Mouse (Mus musculus) ES-CJ7 (cell line): ENCODE measurements at regions not wholly inside any gene's neighbourhood (a gene's known extent, or its start where the extent isn't known, plus 50 kb on each side); places are given as distances from the start of the nearest gene placed in this dataset.

Experiments used
- DNase-seq: peaks from one replicate; pipeline ENCODE4 v3.0.0; 2011; ENCODE audit warnings: low read depth, low spot score

- peak; percentile 22 for DNase-seq
Measured at GRCm38 (mm10) chr1:81516575-81517210, 439.9 kb downstream of the Nyap2 start.

DNA sequence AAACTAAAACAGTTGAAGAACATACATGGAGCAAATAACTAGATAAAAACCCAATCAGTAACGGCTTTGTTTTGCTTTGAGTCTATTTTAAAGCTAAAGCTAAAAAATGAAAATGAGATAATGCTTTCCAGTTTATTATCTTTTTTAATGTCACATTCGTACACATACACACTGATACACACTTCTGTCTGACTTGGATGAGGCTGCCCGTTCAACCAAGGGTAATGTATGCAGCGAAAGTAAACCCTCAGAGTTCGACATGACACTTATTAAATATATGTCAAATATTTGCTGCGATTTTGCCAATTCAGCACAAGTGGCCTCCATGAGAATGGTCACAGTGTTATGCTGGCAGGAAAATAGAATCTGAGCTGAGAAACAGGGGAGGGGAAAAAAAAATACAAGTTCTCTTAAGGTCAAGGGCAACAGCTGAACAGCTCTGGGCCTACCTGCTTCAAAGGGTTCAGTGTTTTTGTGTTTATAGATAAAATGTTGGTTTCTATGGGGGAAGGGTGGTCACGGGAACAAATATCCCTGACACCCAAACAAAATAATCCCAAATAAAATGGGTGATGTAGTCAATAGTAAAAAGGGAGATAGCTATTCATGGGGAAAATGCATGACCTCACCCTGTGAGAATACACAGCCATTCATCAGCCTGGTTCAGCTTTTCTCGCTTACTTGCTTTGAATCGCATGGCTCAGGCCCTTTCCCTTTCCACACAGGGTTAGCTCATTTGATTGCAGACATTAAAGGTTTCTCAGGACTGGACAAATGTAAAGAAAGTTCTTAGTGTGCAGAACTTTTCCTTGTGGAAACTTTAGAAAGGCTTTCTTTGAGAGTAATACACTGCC, 443.9 kb downstream of the Nyap2 start:
- no peak for DNase-seq

GRCm38 (mm10) chr1:81522929-81523328, 446.2 kb downstream of the Nyap2 start:
- DNase-seq, result no peak

- no peak for DNase-seq
Measured at GRCm38 (mm10) chr1:81525821-81526220, 449.1 kb downstream of the Nyap2 start.

- no peak for DNase-seq
Measured at GRCm38 (mm10) chr1:81537836-81538235, 461.1 kb downstream of the Nyap2 start.

- no peak for DNase-seq
Measured at GRCm38 (mm10) chr1:81539591-81540311, 463.0 kb downstream of the Nyap2 start.

DNA sequence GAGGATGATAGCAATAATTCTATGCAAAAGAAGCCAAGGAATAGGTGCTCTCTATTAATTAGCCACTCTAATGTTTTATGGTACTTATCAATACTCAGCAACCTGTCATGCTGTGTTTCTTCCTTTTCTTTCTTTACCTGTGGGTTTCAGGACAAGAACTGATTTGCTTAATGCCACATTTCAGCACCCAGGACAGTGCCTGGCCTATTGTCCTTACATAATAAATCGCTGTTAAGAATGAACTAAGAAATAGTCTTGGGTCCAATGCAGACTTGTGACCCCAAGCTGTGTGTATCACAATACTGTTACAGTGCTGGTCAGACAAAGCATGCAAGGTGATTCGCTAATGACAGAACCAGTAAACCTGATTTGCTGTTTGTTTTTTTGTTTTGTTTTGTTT, 472.2 kb downstream of the Nyap2 start:
- peak; percentile 30 for DNase-seq

DNA sequence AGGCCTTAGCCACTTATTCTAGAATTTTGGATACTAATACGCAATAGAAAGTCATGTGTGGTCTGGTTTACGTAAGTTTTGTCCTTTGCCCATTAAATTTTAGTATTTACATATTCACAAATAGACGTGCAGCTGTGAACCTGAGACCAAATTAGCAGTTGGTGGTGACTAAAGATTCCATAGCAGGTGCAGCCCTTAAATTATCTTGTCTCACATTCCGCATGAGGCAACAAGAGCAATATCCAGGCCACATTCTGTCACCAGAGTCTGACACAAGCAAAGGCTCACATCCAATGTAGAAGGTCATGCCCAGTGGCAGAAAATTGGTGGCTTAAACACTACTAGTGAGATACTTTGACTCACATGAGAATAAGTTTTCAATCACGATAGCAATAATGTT, 473.0 kb downstream of the Nyap2 start:
- no peak for DNase-seq

DNA sequence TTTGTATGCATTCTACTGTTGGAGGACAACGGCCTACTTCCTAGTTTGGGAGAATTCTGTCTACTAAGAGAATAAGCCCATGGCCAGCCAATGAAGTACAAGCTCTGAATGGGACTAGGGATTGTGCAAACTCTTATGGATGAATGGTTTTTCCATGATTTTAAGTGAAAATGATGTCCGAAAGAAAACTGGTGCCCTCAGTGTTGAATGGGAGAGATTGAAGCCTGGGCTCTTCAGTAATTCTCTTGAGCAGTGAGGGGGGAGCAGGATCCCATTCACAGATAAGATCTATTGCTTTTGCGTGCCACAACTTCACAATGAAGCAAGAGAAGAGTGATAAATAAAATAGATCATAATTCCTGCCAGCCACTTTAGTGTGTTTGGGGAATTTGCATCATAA, 476.0 kb downstream of the Nyap2 start:
- no peak for DNase-seq

DNA sequence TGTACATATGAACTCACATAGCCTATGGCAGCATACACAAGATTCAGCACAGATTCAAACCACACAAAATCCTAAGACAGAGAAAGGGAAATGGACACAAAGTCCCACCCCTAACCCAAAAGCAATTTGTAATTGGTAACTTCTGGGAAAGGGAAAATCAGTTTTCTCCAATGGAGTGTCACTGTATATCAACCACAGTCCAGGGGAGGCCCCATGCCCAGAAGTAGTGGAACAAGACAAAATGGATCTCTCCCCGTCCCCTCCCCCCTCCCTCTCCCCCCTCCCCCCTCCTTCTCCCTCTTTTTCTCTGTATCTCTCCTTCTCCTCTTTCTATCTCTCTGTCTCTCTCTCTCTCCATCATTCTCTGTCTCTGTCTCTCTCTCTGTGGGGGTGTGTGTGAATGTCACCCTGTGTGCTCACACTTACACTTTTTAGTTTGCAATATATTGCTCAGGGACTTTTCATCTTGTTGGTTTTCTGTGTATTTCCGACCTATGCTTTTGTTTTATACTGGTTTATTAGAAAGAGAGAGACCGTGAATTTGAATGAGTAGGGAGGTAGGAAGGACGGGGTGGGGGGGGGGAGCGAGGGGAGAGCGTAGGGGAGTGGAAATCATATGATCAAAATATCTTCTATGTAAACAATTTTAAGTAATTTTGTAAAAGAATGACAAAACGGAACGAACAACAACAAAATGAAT, 500.4 kb downstream of the Nyap2 start:
- no peak for DNase-seq

DNA sequence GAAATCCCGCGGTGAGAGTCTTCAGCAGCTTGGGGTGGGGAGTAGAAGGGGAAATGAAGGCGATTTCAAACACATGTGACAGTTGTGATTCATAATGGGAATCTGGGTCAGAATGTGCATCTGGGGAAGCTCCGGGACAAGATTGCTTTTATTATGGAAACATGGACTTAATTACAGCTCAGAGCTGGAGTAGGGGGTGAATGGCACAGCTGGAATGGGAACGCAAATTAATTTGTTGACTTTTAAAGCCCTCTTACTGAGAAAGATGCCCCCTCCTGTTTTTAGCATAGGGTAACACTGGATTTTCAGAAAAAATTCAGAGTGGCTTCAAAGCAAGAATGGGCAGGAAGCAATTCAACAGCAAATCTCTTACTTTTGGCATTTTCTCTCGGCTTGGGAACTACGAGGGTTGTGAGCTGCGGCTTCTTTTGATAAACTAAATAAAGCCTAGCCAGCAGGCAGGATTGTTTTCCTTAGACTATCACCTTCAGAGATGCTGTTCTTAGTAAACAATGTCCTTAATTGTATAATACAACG, 501.0 kb downstream of the Nyap2 start:
- DNase-seq, result peak; percentile 44

DNA sequence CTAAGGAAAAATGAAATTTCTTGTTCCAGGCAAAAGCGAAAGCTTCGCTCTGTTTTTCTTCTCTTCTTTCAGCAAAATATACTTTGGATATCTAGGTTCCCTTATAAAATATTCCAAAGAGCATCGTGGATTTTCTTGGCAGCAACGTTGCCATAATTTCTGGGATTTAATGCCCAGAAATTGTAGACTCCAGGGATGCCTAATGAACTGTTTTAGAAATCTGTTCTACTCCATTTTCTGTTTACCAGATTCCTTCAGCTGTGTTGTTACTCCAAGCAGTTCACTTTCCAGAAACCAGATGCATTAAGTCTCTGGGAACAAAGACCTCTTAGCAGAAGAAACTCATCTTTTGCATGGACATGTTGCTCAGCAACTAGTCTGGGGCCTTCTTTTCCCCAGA, 504.5 kb downstream of the Nyap2 start:
- DNase-seq, result no peak

DNA sequence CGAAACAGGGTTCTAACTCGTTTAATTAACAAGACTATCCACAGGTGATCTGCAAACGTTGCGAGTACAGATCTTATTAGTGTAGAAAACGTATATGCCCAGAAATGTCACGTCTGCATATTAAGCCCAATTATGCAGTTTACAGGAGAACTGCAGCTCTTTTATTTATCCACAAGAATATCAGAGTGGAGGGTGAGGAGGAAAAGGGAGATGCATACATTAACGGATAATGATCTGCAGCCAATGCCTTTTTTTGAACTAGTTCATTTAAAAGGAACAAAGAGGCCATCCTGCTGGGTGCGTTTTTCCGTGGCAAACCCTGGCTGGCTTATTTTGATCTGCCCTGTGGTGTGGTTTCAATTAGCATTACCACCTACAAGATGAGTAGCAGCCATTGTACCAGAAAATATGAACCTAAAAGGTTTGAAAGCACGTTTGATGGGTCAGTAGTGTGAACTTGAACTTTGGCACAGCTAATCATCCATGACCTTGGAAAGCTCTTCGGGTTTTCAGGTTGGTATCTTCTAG, 511.1 kb downstream of the Nyap2 start:
- DNase-seq, result no peak

- DNase-seq, result peak; percentile 49
Measured at GRCm38 (mm10) chr1:81591623-81592022, 514.9 kb downstream of the Nyap2 start.

DNA sequence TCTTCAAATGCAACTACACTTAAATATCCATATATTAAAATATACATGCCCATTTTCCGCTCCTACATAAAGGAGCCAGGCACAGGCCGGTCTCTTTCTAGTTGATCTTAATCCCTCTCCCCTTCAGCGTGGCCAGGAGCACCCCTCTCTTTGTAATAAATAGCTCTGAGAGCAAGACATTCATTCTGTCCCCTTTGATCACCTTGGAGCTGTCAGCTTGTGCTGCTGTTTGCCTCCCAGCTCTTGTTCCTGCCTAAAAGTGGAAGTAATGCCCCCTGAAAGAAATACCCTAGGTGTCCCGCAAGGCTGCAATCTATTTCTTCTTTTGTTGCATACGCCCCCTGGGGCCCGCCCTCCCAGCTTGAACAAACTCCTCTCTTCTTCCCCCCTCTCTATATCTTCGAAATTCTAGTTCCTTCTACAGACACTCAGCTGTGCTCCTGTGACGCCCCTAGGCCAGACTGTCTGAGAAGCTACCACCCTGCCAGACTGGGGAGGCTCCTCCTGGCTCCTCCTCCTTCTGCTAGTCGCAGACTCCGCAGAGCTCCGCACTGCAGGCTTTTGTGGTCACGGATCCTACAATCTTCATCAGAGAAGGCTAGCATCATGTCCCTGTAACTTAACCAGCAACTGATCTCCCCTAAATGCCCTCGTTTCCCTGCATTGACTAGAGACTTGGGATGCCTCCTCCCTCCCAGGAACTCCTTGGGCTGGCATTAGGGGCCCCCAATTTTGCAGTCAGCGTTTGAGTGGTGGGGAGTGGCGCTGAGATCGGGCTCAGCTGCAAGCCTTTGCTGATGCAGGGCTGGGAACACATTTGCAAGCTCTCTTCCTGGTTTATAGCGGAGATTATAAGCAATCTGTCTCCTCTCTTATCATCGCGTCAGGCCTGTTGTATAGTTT, 516.8 kb downstream of the Nyap2 start:
- peak; percentile 33 for DNase-seq

GRCm38 (mm10) chr1:81594183-81594515, 517.4 kb downstream of the Nyap2 start:
- DNase-seq, result no peak

GRCm38 (mm10) chr1:81594606-81595005, 517.9 kb downstream of the Nyap2 start:
- no peak for DNase-seq

GRCm38 (mm10) chr1:81608772-81609171, 532.0 kb downstream of the Nyap2 start:
- no peak for DNase-seq

DNA sequence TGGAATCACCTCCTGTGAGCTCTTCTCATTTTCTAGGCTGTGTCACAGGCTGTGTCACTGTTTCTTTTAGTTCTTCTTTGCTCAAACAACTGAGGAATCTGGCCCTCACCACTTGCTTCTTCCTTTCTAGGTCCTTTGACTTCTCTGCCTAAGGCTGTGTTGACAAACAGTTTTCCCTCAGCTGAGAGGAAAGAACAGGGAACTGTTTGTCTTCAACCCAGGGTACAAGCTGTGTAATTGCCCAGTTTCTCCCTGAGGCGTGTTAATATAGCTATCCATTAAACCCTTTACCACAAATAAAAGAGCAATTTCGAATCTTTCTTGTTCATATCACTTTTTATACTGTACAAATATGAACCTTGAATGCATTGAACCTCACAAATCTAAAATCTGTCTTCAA, 542.1 kb downstream of the Nyap2 start:
- no peak for DNase-seq

DNA sequence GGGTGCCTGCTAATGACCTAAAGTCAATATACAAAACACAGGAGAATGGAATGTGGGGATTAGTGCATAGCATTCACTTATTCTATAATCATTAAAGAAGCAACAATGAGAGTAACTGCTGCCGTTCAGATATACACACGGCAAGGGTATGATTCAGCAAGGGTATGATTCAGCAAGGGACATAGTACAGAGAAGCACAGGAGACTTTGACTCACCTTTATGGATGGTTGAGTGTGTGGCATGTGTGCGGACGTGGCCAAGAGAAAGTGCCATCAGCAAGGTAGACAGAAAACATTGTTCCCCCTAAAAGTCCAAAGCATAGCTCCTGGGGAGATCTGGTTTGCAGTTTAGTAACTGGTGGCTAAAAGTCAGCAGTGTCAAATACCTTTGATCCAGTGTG, 547.4 kb downstream of the Nyap2 start:
- no peak for DNase-seq
